Mouse (Mus musculus) limb, embryonic 15.5 days (tissue): ENCODE data around the gene Kdm4b. TPM values are rescaled to one million over a fixed set of nuclear protein-coding genes. Genes with fewer than 3 reads are reported as not detected.

ENCODE experiments used
- microRNA-seq: library from miRNA; unstranded; fragments of <30 nt; microRNA quantifications from one replicate; pipeline ENCODE4, GENCODE M21; 2016
- polyA plus RNA-seq: library from polyadenylated mRNA; unstranded; fragments of >200 nt; fragmentation: Nextera tagmentation; extraction: Ambion mirVana; gene quantifications from 2 replicates; pipeline ENCODE4 v1.2.1, GENCODE M21; 2015

Gene Kdm4b
- polyA plus RNA-seq, 1 experiment from 2014 or later = 37.3 TPM

Small RNA genes within 50 kb of the gene (microRNA-seq; reads per million reads assigned to microRNA genes)
- gene Mir6977 = not detected

Other genes starting within 250 kb of the Kdm4b start
- 103 and 106 TPM in 2 replicates for gene Hdgfl2, start 246.4 kb upstream of the Kdm4b start, polyA plus RNA-seq
- gene Plin4, start 216.3 kb upstream of the Kdm4b start, polyA plus RNA-seq = 0.03 and 0.11 TPM in 2 replicates
- 0.12 and 0.60 TPM in 2 replicates for gene Plin5, start 208.5 kb upstream of the Kdm4b start, polyA plus RNA-seq
- gene Lrg1, start 204.1 kb upstream of the Kdm4b start, polyA plus RNA-seq = 0.55 and 1.7 TPM in 2 replicates
- 2.3 and 3.3 TPM in 2 replicates for gene Sema6b, start 185.7 kb upstream of the Kdm4b start, polyA plus RNA-seq
- gene Tnfaip8l1, start 163.6 kb upstream of the Kdm4b start, polyA plus RNA-seq = 11.3 and 13.1 TPM in 2 replicates
- gene Mydgf, start 142.1 kb upstream of the Kdm4b start, polyA plus RNA-seq = 108 and 119 TPM in 2 replicates
- 33.6 and 34.6 TPM in 2 replicates for gene Dpp9, start 107.2 kb upstream of the Kdm4b start, polyA plus RNA-seq
- 14.9 and 19.7 TPM in 2 replicates for gene Fem1a, start 69.3 kb upstream of the Kdm4b start, polyA plus RNA-seq
- gene Ticam1, start 49.3 kb upstream of the Kdm4b start, polyA plus RNA-seq = 7.1 and 8.6 TPM in 2 replicates
- 94.2 and 114 TPM in 2 replicates for gene Plin3, start 33.2 kb upstream of the Kdm4b start, polyA plus RNA-seq
- gene Arrdc5, start 25.8 kb upstream of the Kdm4b start, polyA plus RNA-seq = not detected in 2 replicates
- 107 and 108 TPM in 2 replicates for gene Uhrf1, start 22.7 kb upstream of the Kdm4b start, polyA plus RNA-seq
- 85.4 and 96.3 TPM in 2 replicates for gene Ptprs, start 150.4 kb downstream of the Kdm4b start, polyA plus RNA-seq
- gene Znrf4, start 186.4 kb downstream of the Kdm4b start, polyA plus RNA-seq = not detected in 2 replicates
- gene Gm20219, start 228.3 kb downstream of the Kdm4b start, polyA plus RNA-seq = 16.2 and 16.6 TPM in 2 replicates